Mouse (Mus musculus): ENCODE measurements around the gene Oxsr1. TPM values are rescaled to one million over a fixed set of nuclear protein-coding genes. Genes with fewer than 3 reads are reported as not detected.
"Not testable (repeated sequence)": the region's sequence is repeated elsewhere in the genome, so short reads cannot be mapped to it uniquely, and the experiment has no call there.

Oxsr1 gene
- polyA plus RNA-seq, 1 experiment from 2014 or later = 11.7 TPM

GRCm38 (mm10) chr9:119231552-119231951 lies 90.7 kb downstream of the Oxsr1 start:
- no peaks in the 10 kb centered on the region for H3K4me1 ChIP-seq (ENCODE audit: control insufficient read depth, insufficient read depth, low read length)
- no peaks in the 10 kb centered on the region for H3K36me3 ChIP-seq (ENCODE audit: control insufficient read depth, insufficient read depth, low read length)
- no peak overlapping the region for H3K4me2 ChIP-seq (ENCODE audit: low read depth, low read length)
- no peak overlapping the region for H3K27ac ChIP-seq (ENCODE audit: low read length)
- WGBS = 73% methylated on average over 7 of the region's 7 CpGs
- no peaks in the 10 kb centered on the region for H3K9me3 ChIP-seq (replicated peaks; ENCODE audit: control insufficient read depth, low read length)
- H3K27me3 ChIP-seq (ENCODE audit: control insufficient read depth, insufficient read depth, low read length) = no peaks in the 10 kb centered on the region
- no peak overlapping the region for H3K9ac ChIP-seq (ENCODE audit: low read length)
- H3K4me3 ChIP-seq (replicated peaks; ENCODE audit: low read length) = no peak overlapping the region
- no peak for ATAC-seq (ENCODE audit: insufficient read depth, low FRiP score)

- Histone ChIP-seq H3K4me3 (replicated peaks; ENCODE audit: low read length) (no peak overlapping the region), H3K36me3 (ENCODE audit: control insufficient read depth, insufficient read depth, low read length) (no peaks in the 10 kb centered on the region), H3K4me2 (ENCODE audit: low read depth, low read length) (no peak overlapping the region), H3K27ac (ENCODE audit: low read length) (no peak overlapping the region), H3K9ac (ENCODE audit: low read length) (no peak overlapping the region), H3K27me3 (ENCODE audit: control insufficient read depth, insufficient read depth, low read length) (no peaks in the 10 kb centered on the region), H3K9me3 (replicated peaks; ENCODE audit: control insufficient read depth, low read length) (no peaks in the 10 kb centered on the region), H3K4me1 (ENCODE audit: control insufficient read depth, insufficient read depth, low read length) (no peaks in the 10 kb centered on the region)
- no peak for ATAC-seq (ENCODE audit: insufficient read depth, low FRiP score)
- WGBS = 64% methylated on average over 2 of the region's 2 CpGs
Measured at GRCm38 (mm10) chr9:119230829-119231228, 91.4 kb downstream of the Oxsr1 start.

- Histone ChIP-seq H3K4me3 (replicated peaks; ENCODE audit: low read length) (no peak overlapping the region), H3K4me1 (ENCODE audit: control insufficient read depth, insufficient read depth, low read length) (no peaks in the 10 kb centered on the region), H3K27ac (ENCODE audit: low read length) (no peak overlapping the region), H3K9me3 (replicated peaks; ENCODE audit: control insufficient read depth, low read length) (no peaks in the 10 kb centered on the region), H3K9ac (ENCODE audit: low read length) (no peak overlapping the region), H3K36me3 (ENCODE audit: control insufficient read depth, insufficient read depth, low read length) (no peaks in the 10 kb centered on the region), H3K4me2 (ENCODE audit: low read depth, low read length) (no peak overlapping the region), H3K27me3 (ENCODE audit: control insufficient read depth, insufficient read depth, low read length) (no peaks in the 10 kb centered on the region)
- WGBS = 76% methylated on average over 4 of the region's 4 CpGs
- no peak for ATAC-seq (ENCODE audit: insufficient read depth, low FRiP score)
Measured at GRCm38 (mm10) chr9:119220249-119220648, 102.0 kb downstream of the Oxsr1 start.

GRCm38 (mm10) chr9:119219667-119220066 lies 102.6 kb downstream of the Oxsr1 start:
- H3K27ac ChIP-seq (ENCODE audit: low read length) = no peak overlapping the region
- no peaks in the 10 kb centered on the region for H3K27me3 ChIP-seq (ENCODE audit: control insufficient read depth, insufficient read depth, low read length)
- ATAC-seq (ENCODE audit: insufficient read depth, low FRiP score) = no peak
- no peak overlapping the region for H3K4me3 ChIP-seq (replicated peaks; ENCODE audit: low read length)
- H3K4me1 ChIP-seq (ENCODE audit: control insufficient read depth, insufficient read depth, low read length) = no peaks in the 10 kb centered on the region
- no peaks in the 10 kb centered on the region for H3K9me3 ChIP-seq (replicated peaks; ENCODE audit: control insufficient read depth, low read length)
- 81% methylated on average over 2 of the region's 2 CpGs for WGBS
- no peak overlapping the region for H3K4me2 ChIP-seq (ENCODE audit: low read depth, low read length)
- no peak overlapping the region for H3K9ac ChIP-seq (ENCODE audit: low read length)
- H3K36me3 ChIP-seq (ENCODE audit: control insufficient read depth, insufficient read depth, low read length) = no peaks in the 10 kb centered on the region

GRCm38 (mm10) chr9:119215341-119215740 lies 106.9 kb downstream of the Oxsr1 start:
- H3K4me2 ChIP-seq (ENCODE audit: low read depth, low read length); H3K27me3 ChIP-seq (ENCODE audit: control insufficient read depth, insufficient read depth, low read length); H3K9me3 ChIP-seq (replicated peaks; ENCODE audit: control insufficient read depth, low read length); H3K4me1 ChIP-seq (ENCODE audit: control insufficient read depth, insufficient read depth, low read length); H3K9ac ChIP-seq (ENCODE audit: low read length); H3K36me3 ChIP-seq (ENCODE audit: control insufficient read depth, insufficient read depth, low read length); H3K27ac ChIP-seq (ENCODE audit: low read length); H3K4me3 ChIP-seq (replicated peaks; ENCODE audit: low read length); ATAC-seq (ENCODE audit: insufficient read depth, low FRiP score): not testable (repeated sequence)
- 75% methylated on average over 2 of the region's 2 CpGs for WGBS

GRCm38 (mm10) chr9:119214601-119215000 lies 107.6 kb downstream of the Oxsr1 start:
- Histone ChIP-seq H3K9ac (ENCODE audit: low read length) (no peak overlapping the region), H3K27me3 (ENCODE audit: control insufficient read depth, insufficient read depth, low read length) (no peaks in the 10 kb centered on the region), H3K4me3 (replicated peaks; ENCODE audit: low read length) (no peak overlapping the region), H3K9me3 (replicated peaks; ENCODE audit: control insufficient read depth, low read length) (no peaks in the 10 kb centered on the region), H3K4me1 (ENCODE audit: control insufficient read depth, insufficient read depth, low read length) (no peaks in the 10 kb centered on the region), H3K36me3 (ENCODE audit: control insufficient read depth, insufficient read depth, low read length) (no peaks in the 10 kb centered on the region), H3K27ac (ENCODE audit: low read length) (no peak overlapping the region), H3K4me2 (ENCODE audit: low read depth, low read length) (no peak overlapping the region)
- WGBS = 82% methylated on average over 6 of the region's 6 CpGs
- no peak for ATAC-seq (ENCODE audit: insufficient read depth, low FRiP score)

- Histone ChIP-seq H3K4me2 (ENCODE audit: low read depth, low read length) (no peak overlapping the region), H3K4me1 (ENCODE audit: control insufficient read depth, insufficient read depth, low read length) (no peaks in the 10 kb centered on the region), H3K36me3 (ENCODE audit: control insufficient read depth, insufficient read depth, low read length) (no peaks in the 10 kb centered on the region), H3K27ac (ENCODE audit: low read length) (no peak overlapping the region), H3K9ac (ENCODE audit: low read length) (no peak overlapping the region), H3K27me3 (ENCODE audit: control insufficient read depth, insufficient read depth, low read length) (no peaks in the 10 kb centered on the region), H3K9me3 (replicated peaks; ENCODE audit: control insufficient read depth, low read length) (no peaks in the 10 kb centered on the region), H3K4me3 (replicated peaks; ENCODE audit: low read length) (no peak overlapping the region)
- ATAC-seq (ENCODE audit: insufficient read depth, low FRiP score) = no peak
- 74% methylated on average over 8 of the region's 8 CpGs for WGBS
Measured at GRCm38 (mm10) chr9:119212996-119213395, 109.2 kb downstream of the Oxsr1 start.

GRCm38 (mm10) chr9:119208998-119209397 lies 113.2 kb downstream of the Oxsr1 start, which contains the start of gene Slc22a13:
Slc22a13 (minus strand) TSS chr9:119209098.
- no peak within 1 kb of the TSS for H3K9ac ChIP-seq (ENCODE audit: low read length)
- no peaks in the 10 kb centered on the region for H3K36me3 ChIP-seq (ENCODE audit: control insufficient read depth, insufficient read depth, low read length)
- H3K4me3 ChIP-seq (replicated peaks; ENCODE audit: low read length) = no peak within 1 kb of the TSS
- no peaks in the 10 kb centered on the region for H3K9me3 ChIP-seq (replicated peaks; ENCODE audit: control insufficient read depth, low read length)
- 94% methylated on average over 4 of the region's 4 CpGs for WGBS
- no peaks in the 10 kb centered on the region for H3K4me1 ChIP-seq (ENCODE audit: control insufficient read depth, insufficient read depth, low read length)
- H3K27ac ChIP-seq (ENCODE audit: low read length) = no peak within 1 kb of the TSS
- no peak within 1 kb of the TSS for H3K4me2 ChIP-seq (ENCODE audit: low read depth, low read length)
- no peaks in the 10 kb centered on the region for H3K27me3 ChIP-seq (ENCODE audit: control insufficient read depth, insufficient read depth, low read length)
- ATAC-seq (ENCODE audit: insufficient read depth, low FRiP score) = no peak

GRCm38 (mm10) chr9:119207113-119207512 lies 115.1 kb downstream of the Oxsr1 start:
- 42% methylated on average over 4 of the region's 4 CpGs for WGBS
- H3K27ac ChIP-seq (ENCODE audit: low read length) = no peak overlapping the region

GRCm38 (mm10) chr9:119206666-119207065 lies 115.6 kb downstream of the Oxsr1 start:
- H3K9me3 ChIP-seq (replicated peaks; ENCODE audit: control insufficient read depth, low read length) = no peaks in the 10 kb centered on the region
- ATAC-seq (ENCODE audit: insufficient read depth, low FRiP score) = no peak
- no peak overlapping the region for H3K27ac ChIP-seq (ENCODE audit: low read length)
- H3K9ac ChIP-seq (ENCODE audit: low read length) = no peak overlapping the region
- whole genome bisulfite sequencing = 68% methylated on average over 2 of the region's 2 CpGs
- no peak overlapping the region for H3K4me2 ChIP-seq (ENCODE audit: low read depth, low read length)
- no peaks in the 10 kb centered on the region for H3K27me3 ChIP-seq (ENCODE audit: control insufficient read depth, insufficient read depth, low read length)
- no peaks in the 10 kb centered on the region for H3K36me3 ChIP-seq (ENCODE audit: control insufficient read depth, insufficient read depth, low read length)
- H3K4me1 ChIP-seq (ENCODE audit: control insufficient read depth, insufficient read depth, low read length) = no peaks in the 10 kb centered on the region
- no peak overlapping the region for H3K4me3 ChIP-seq (replicated peaks; ENCODE audit: low read length)

More at GRCm38 (mm10) chr9:119207113-119207512, 115.1 kb downstream of the Oxsr1 start:
- Histone ChIP-seq H3K4me1 (ENCODE audit: control insufficient read depth, insufficient read depth, low read length) (no peaks in the 10 kb centered on the region), H3K36me3 (ENCODE audit: control insufficient read depth, insufficient read depth, low read length) (no peaks in the 10 kb centered on the region), H3K4me3 (replicated peaks; ENCODE audit: low read length) (no peak overlapping the region), H3K4me2 (ENCODE audit: low read depth, low read length) (no peak overlapping the region), H3K27me3 (ENCODE audit: control insufficient read depth, insufficient read depth, low read length) (no peaks in the 10 kb centered on the region), H3K9ac (ENCODE audit: low read length) (no peak overlapping the region), H3K9me3 (replicated peaks; ENCODE audit: control insufficient read depth, low read length) (no peaks in the 10 kb centered on the region)
- no peak for ATAC-seq (ENCODE audit: insufficient read depth, low FRiP score)
